Mouse (Mus musculus) megakaryocyte, adult 5-6 weeks (primary cell): Measurements from ENCODE around the gene Ing3. TPM values are rescaled to one million over a fixed set of nuclear protein-coding genes. Genes with fewer than 3 reads are reported as not detected.

Source experiments
- ATAC-seq: 2 replicates; pipeline ENCODE4 v1.8.0; 2016; ENCODE audit warnings: mild to moderate bottlenecking, inconsistent platforms; ENCODE audit not compliant: poor library complexity, severe bottlenecking
- total RNA-seq, 2 experiments: library from RNA; stranded (forward) in 1 of 2; stranded (reverse) in 1 of 2; fragments of 153-499, 151-499 nt in 1 of 2; fragments of 221-1000, 200-1000 nt in 1 of 2; gene quantifications; 2 replicates each; pipeline versions ENCODE4 v1.2.3 to v1.2.4; 2015 to 2017

Gene Ing3
- total RNA-seq (2015) (45.5 and 57.5 TPM in 2 replicates), total RNA-seq (2017) (50.6 and 51.9 TPM in 2 replicates)

DNA sequence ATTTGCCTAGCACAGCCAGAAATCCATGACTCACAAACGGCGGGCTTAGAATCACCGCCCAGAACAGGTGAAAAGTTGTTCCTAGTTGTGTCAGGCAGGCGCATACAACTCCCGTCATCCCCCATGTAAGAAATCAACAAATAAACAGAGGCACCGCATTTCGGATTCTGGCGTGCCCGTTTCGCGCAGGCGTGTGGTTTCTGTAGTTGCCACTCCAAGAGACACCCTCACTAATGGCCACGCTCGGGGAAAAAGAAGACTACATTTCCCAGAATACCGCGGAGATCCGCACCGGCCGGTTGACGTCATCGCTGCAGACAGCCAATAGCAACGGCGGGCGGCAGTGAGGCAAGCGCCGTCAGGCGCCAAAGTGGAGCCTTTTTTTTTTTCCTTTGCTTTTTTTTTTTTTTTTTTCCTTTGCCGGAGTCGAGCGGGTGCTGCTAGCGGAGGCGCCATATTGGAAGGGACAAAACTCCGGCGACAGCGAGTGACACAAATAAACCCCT is at the start of gene Ing3:
TSS of gene Ing3 (plus strand) at position 346 of the 506 bp plus-strand sequence.
- peak; percentile 86 for ATAC-seq

- no peak for ATAC-seq
Measured at GRCm38 (mm10) chr6:21909720-21910119, 39.7 kb upstream of the Ing3 start.

DNA sequence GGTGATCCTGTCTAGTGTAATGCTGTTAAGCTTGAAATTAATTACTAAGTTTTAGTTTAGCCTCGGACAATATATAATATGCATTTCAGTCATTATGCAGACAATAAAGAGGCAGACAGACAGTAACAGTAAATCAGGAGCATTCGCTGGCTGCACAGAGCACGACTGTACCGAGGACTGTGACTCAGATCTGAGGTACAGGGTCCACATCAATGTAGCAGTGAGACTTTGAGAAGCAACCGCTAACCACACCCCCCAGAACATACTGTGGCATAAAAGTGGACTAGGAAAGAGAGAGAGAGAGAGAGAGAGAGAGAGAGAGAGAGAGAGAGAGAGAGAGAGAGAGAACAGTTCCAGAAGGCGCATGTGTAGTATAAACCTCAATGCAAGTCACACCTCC is 38.6 kb upstream of the Ing3 start:
- ATAC-seq: no peak

GRCm38 (mm10) chr6:21916591-21916990 is 32.8 kb upstream of the Ing3 start:
- no peak for ATAC-seq

- ATAC-seq: no peak
Measured at GRCm38 (mm10) chr6:21924150-21924549, 25.2 kb upstream of the Ing3 start.

- no peak for ATAC-seq
Measured at GRCm38 (mm10) chr6:21937981-21938635, 11.3 kb upstream of the Ing3 start.

GRCm38 (mm10) chr6:21949771-21950448 is 539 bp downstream of the Ing3 start:
- ATAC-seq: peak; percentile 85

GRCm38 (mm10) chr6:21950676-21951075 is 1.3 kb downstream of the Ing3 start:
- ATAC-seq: no peak

GRCm38 (mm10) chr6:21955468-21955867 is 6.1 kb downstream of the Ing3 start:
- peak; percentile 58 for ATAC-seq

- peak; percentile 78 for ATAC-seq
Measured at GRCm38 (mm10) chr6:21958922-21959321, 9.6 kb downstream of the Ing3 start.

- ATAC-seq: no peak
Measured at GRCm38 (mm10) chr6:21959909-21960308, 10.5 kb downstream of the Ing3 start.

GRCm38 (mm10) chr6:21977532-21977931 is 28.2 kb downstream of the Ing3 start:
- ATAC-seq: no peak

GRCm38 (mm10) chr6:21981114-21981513 is 31.7 kb downstream of the Ing3 start:
- ATAC-seq: no peak

DNA sequence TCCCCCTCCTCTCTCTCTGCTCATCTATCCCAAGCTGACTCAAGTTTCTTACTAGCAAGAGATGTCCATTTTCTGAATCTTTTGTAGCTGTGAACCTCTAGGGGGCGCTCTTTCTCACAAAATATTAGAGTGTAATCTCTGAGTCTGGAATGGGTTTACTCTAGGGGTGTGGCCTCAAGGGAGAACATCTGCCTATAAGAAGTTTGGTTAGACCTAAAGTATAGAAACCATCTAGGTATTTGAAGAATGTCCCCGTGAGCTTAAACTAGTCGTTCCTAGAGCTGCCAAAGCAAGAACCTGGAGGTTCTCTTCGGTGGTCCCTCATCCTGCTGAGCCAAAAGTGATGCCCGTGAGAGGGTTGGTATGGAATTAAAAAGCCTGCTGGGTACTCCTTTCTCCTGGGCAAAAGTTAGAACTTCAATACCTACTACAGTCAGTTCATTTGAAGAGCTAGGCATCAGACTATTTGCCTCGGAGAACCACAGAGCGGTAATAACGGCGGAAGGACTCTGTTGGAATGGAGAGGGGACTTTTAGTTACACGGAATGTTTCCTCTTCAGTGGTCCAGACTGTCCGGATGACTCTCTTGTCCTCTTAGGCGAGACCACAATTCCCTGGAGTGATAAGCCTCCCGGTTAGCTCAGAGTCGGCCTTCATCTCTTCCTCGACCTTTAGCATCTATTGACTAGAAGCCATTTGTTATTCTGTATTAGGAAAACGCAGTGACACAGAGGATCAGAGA is 35.8 kb downstream of the Ing3 start:
- ATAC-seq: peak; percentile 84

- ATAC-seq: peak; percentile 80
Measured at GRCm38 (mm10) chr6:21985732-21986540, 36.6 kb downstream of the Ing3 start, which contains the start of gene Cped1. Gene Cped1 (plus strand): TSS chr6:21985916.

DNA sequence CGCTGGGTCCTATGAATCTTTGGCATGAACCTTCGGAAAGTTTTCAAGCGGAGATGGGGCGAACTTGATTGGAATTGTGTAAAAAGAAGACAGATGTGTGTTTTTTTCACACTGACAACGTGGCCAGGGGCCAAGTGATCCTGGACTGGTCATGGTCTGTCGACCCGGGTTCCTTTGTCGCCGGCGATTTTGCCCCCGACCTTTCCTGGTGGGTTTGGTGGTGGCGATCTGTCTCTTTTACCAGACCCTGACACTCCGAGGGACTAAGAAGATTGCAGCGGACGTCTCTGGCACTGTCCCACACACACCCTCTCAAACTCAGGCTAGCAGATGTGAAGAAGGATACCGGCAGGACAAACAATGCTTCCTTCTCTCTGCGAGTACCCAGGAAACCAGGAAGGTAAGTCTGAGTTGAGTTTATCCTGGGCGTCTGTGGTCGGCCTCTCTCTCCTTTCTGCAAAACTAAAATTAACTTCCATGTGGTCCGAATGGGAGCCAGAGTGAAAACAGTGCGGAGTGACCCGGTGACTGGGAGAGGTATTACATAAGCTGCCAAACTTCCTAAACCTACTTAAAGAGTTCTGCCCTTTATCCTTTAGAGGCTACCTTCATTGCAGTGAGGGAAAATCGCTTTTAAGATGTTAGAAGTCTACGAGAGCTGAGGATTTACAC is 37.4 kb downstream of the Ing3 start:
- ATAC-seq: no peak

- ATAC-seq: no peak
Measured at GRCm38 (mm10) chr6:21987554-21987953, 38.2 kb downstream of the Ing3 start.

DNA sequence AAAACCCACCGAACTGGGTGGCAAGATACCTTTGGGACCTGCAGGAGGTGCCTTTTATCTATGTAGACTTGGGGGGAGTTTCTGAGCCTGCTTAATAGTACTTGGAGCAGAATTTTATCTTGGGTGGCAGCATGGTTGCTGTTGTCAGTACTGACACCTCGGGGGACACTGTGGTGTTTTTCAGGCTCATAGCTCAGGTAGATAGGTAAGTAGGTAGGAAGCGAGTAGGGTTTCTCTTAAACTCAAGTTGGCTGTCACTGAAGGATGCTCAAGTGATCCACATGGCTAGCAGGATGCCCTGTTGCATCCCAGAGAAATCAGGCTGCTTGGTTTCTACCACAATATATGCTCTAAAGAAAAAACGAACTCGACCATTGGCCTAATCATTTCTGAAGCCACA is 38.9 kb downstream of the Ing3 start:
- ATAC-seq: no peak

- ATAC-seq: no peak
Measured at GRCm38 (mm10) chr6:21989081-21989480, 39.7 kb downstream of the Ing3 start.
